ENCODE assay signal across 10 mouse cellular contexts in the genomic region with DNA sequence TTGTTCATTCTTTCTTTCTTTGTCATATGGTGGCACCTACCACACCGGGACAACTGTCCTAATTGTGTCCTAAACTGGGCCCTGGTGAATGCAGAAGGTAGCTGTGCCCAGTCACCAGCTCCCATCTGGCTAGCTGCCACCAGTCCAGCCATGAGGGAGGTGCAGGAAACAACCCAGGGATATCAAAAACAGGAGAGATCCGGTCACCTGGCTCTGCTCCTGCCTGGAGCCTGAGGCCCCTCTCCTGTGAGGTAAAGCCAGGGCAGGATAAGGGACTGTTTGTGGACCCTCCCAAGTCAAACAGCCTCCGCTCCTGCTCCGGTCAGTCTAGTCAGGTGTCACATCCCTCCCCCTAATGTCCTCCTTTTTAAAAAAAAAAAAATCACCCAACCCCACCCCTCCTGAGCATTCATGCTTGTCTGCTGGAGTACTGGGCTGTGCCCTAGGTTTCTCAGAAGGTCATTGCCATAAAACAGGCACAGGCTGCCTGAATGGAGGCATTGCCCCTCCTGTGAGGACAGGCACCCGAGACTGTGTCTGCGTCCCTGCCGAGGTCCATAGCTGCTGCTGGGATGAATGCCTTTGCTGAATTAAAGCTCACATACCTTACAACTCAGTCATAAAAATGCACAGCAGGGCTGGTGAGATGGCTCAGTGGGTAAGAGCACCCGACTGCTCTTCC. TPM values are rescaled to one million over a fixed set of nuclear protein-coding genes. Genes with fewer than 3 reads are reported as not detected.
DNase-seq lines count a peak whose midpoint lies in the region; ATAC-seq and TF ChIP-seq lines count a peak whose summit lies in the region.
"Had no signal": no experiment of that assay in that cellular context is flagged by ENCODE, and none has a peak within 500 bp of the region (broad histone marks: within the 10 kb centered on the region; RNA-seq: fewer than 3 reads in every experiment).

No protein-coding gene starts in this region.

- H3K36me3 ChIP-seq in heart, postnatal 0 days (replicated peaks; ENCODE audit: control insufficient read depth, insufficient read depth, low read length): no peaks in the 10 kb centered on the region
- no peaks in the 10 kb centered on the region for H3K36me3 ChIP-seq in kidney, embryonic 16.5 days (ENCODE audit: insufficient read depth, low read length)
- H3K36me3 ChIP-seq in lung, postnatal 0 days (ENCODE audit: insufficient read depth, low read length): no peaks in the 10 kb centered on the region
- H3K36me3 ChIP-seq: lung, embryonic 15.5 days had no signal

- POLR2A ChIA-PET in Patski (lab: Charles Lee): no interaction called here

- in situ Hi-C loops in Patski (cut with MboI; ENCODE audit: low pct_unique_long_range_greater_than_20kb): no loop called here

- H3K9ac ChIP-seq in heart, postnatal 0 days (replicated peaks; ENCODE audit: low read depth, low read length): no peak overlapping the region
- no peak overlapping the region for H3K9ac ChIP-seq in kidney, embryonic 16.5 days (replicated peaks; ENCODE audit: low read length)
- H3K9ac ChIP-seq in lung, postnatal 0 days (replicated peaks; ENCODE audit: low read depth): no peak overlapping the region
- H3K9ac ChIP-seq: lung, embryonic 15.5 days had no signal

- ATAC-seq in cerebellum, adult (ENCODE audit: insufficient number of reproducible peaks, low FRiP score, low TSS enrichment): peak; percentile 56; the same call in 1 of the 2 replicates
- ATAC-seq in Patski: peak; percentile 36
- ATAC-seq in heart, postnatal 0 days (ENCODE audit: insufficient read depth, low read depth): peak; percentile 34; the same call in 1 of the 2 replicates
- peak; percentile 86 for ATAC-seq in kidney, embryonic 16.5 days (ENCODE audit: low FRiP score, low TSS enrichment)
- no peak for ATAC-seq in lung, postnatal 0 days

- no peaks in the 10 kb centered on the region for H3K4me1 ChIP-seq in heart, postnatal 0 days (ENCODE audit: control insufficient read depth, insufficient read depth)
- H3K4me1 ChIP-seq in kidney, embryonic 16.5 days (ENCODE audit: insufficient read depth, low read length): peaks cover 1% of the 10 kb centered on the region; the same call in 1 of the 2 replicates
- H3K4me1 ChIP-seq in lung, postnatal 0 days (ENCODE audit: insufficient read depth, low read depth, low read length): no peaks in the 10 kb centered on the region
- H3K4me1 ChIP-seq: lung, embryonic 15.5 days had no signal

- no peak overlapping the region for H3K27ac ChIP-seq in heart, postnatal 0 days (ENCODE audit: low read depth)
- H3K27ac ChIP-seq in kidney, embryonic 16.5 days (ENCODE audit: low read length): peak overlapping the region; percentile 61
- no peak overlapping the region for H3K27ac ChIP-seq in lung, postnatal 0 days (ENCODE audit: low read length)
- H3K27ac ChIP-seq: lung, embryonic 15.5 days had no signal

- TF ChIP-seq CTCF in Patski (IDR thresholded peaks at IDR 0.05): no peak
- no peak for TF ChIP-seq CTCF in heart, postnatal 0 days (IDR thresholded peaks at IDR 0.05; ENCODE audit: low read depth)
- no peak for TF ChIP-seq CTCF in lung, postnatal 0 days (IDR thresholded peaks at IDR 0.05)

- no peaks in the 10 kb centered on the region for H3K27me3 ChIP-seq in Patski
- H3K27me3 ChIP-seq in heart, postnatal 0 days (ENCODE audit: control insufficient read depth, insufficient read depth, low read length): no peaks in the 10 kb centered on the region
- no peaks in the 10 kb centered on the region for H3K27me3 ChIP-seq in kidney, embryonic 16.5 days (ENCODE audit: insufficient read depth, low read length)
- H3K27me3 ChIP-seq in lung, postnatal 0 days (replicated peaks; ENCODE audit: insufficient read depth, low read length): no peaks in the 10 kb centered on the region
- H3K27me3 ChIP-seq: lung, embryonic 15.5 days had no signal

- 57% methylated on average over 8 of the region's 8 CpGs for WGBS in heart, postnatal 0 days
- WGBS in kidney, embryonic 16.5 days: 34% methylated on average over 8 of the region's 8 CpGs
- WGBS in lung, postnatal 0 days: 54% methylated on average over 8 of the region's 8 CpGs

- DNase-seq in cerebellum, postnatal 4 days (ENCODE audit: low spot score in 2 of 2): no peak
- DNase-seq in Patski (ENCODE audit: low read depth, low spot score): no peak
- no peak for DNase-seq in heart, postnatal 0 days (ENCODE audit: low spot score)
- no peak for DNase-seq in right cerebral cortex, postnatal 14 days
- DNase-seq in spleen, adult 18-20 months: no peak
- no peak for DNase-seq in lung, postnatal 0 days (ENCODE audit: low spot score)

- no peak overlapping the region for H3K4me2 ChIP-seq in heart, postnatal 0 days (ENCODE audit: low read depth, low read length)
- H3K4me2 ChIP-seq in kidney, embryonic 16.5 days (replicated peaks; ENCODE audit: low read depth, low read length): no peak overlapping the region
- no peak overlapping the region for H3K4me2 ChIP-seq in lung, postnatal 0 days (replicated peaks; ENCODE audit: low read depth, low read length)
- H3K4me2 ChIP-seq: lung, embryonic 15.5 days had no signal

- CTCF ChIA-PET in Patski (lab: Charles Lee): interaction anchor here (1.0 kb wide), 1 partner anchor 38 kb away, joined by 3 read pairs; no protein-coding TSS in a partner anchor

- no peak for TF ChIP-seq EP300 in heart, postnatal 0 days (IDR thresholded peaks at IDR 0.05; ENCODE audit: low read depth)
- no peak for TF ChIP-seq EP300 in lung, postnatal 0 days (IDR thresholded peaks at IDR 0.05)

- no peak overlapping the region for H3K4me3 ChIP-seq in heart, postnatal 0 days (ENCODE audit: low read depth, low read length)
- no peak overlapping the region for H3K4me3 ChIP-seq in kidney, embryonic 16.5 days (ENCODE audit: low read length)
- no peak overlapping the region for H3K4me3 ChIP-seq in lung, postnatal 0 days (ENCODE audit: low read depth, low read length)
- H3K4me3 ChIP-seq: erythroblast, embryonic 14.5 days; lung, embryonic 15.5 days had no signal

- no peaks in the 10 kb centered on the region for H3K9me3 ChIP-seq in heart, postnatal 0 days (replicated peaks; ENCODE audit: control insufficient read depth, low read length)
- H3K9me3 ChIP-seq in kidney, embryonic 16.5 days (ENCODE audit: low read length): no peaks in the 10 kb centered on the region
- H3K9me3 ChIP-seq in lung, postnatal 0 days (ENCODE audit: low read length): no peaks in the 10 kb centered on the region
- H3K9me3 ChIP-seq: lung, embryonic 15.5 days had no signal

RNA-seq across cellular contexts. Expression of a gene that starts 24.6 kb away (rescaled TPM):
- 29.5 TPM for polyA plus RNA-seq in Patski (2021)
- total RNA-seq in heart, postnatal 0 days (2014; rRNA removed; ENCODE audit: low replicate concordance): 17.6 and 19.6 TPM in 2 replicates
- polyA plus RNA-seq in heart, postnatal 0 days (2015; fragmentation: Nextera tagmentation; extraction: Ambion mirVana): 19.0 and 20.7 TPM in 2 replicates
- polyA plus RNA-seq in kidney, embryonic 16.5 days (2015; fragmentation: Nextera tagmentation; extraction: Ambion mirVana): 20.9 and 23.9 TPM in 2 replicates
- polyA plus RNA-seq in lung, postnatal 0 days (2015; fragmentation: Nextera tagmentation; extraction: Ambion mirVana): 1.5 and 1.6 TPM in 2 replicates
